Mouse (Mus musculus): ENCODE data around the gene Smco2. TPM values are rescaled to one million over a fixed set of nuclear protein-coding genes. Genes with fewer than 3 reads are reported as not detected.

Gene Smco2
- total RNA-seq, 2 experiments from 2014 or later: not detected

GRCm38 (mm10) chr6:146890633-146891032 is 40.7 kb downstream of the Smco2 start:
- ATAC-seq (replicated peaks; ENCODE audit: low FRiP score, poor library complexity, severe bottlenecking): no peak

DNA sequence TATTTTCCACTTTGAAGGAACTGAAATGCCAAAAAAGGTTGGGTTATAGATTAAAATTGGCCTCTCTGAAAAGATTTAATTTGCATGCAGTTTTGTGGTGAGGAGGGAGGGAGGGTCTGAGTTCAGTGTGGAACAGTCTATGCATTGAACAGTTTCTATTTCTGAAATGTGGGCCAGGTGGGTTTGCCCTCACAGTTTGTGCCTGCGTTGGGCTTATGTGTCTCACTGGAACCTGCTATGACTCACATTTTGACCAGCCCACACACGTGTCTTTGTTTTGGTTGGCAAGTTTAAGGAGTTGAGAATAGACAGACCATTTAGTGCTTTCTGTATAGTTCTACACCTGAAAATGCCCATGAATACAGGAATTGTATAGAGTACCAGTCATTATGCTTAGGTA is 44.0 kb downstream of the Smco2 start:
- no peak for ATAC-seq (replicated peaks; ENCODE audit: low FRiP score, poor library complexity, severe bottlenecking)

- no peak for ATAC-seq (replicated peaks; ENCODE audit: low FRiP score, poor library complexity, severe bottlenecking)
Measured at GRCm38 (mm10) chr6:146898709-146899108, 48.8 kb downstream of the Smco2 start.

- no peak for ATAC-seq (replicated peaks; ENCODE audit: low FRiP score, poor library complexity, severe bottlenecking)
Measured at GRCm38 (mm10) chr6:146899647-146900046, 49.7 kb downstream of the Smco2 start.

DNA sequence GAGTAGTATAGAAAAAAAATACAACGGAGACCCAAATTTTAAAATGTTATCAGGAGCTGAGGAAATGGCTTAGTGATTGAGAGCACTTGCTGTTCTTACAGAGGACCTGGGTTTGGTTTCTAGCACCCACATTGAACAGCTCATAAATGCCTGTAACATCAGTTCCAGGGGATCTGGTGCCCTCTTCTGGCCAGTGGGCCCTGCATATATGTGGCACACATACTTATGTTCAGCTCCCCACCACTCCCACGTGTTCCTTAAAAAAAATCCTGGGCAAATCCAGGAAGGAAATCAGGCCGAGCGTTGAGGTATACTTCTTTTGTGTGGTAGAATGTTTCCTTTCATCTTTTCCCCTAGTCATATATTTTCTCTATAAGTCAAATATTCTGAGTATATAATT is 52.0 kb downstream of the Smco2 start:
- no peak for ATAC-seq (replicated peaks; ENCODE audit: low FRiP score, poor library complexity, severe bottlenecking)

DNA sequence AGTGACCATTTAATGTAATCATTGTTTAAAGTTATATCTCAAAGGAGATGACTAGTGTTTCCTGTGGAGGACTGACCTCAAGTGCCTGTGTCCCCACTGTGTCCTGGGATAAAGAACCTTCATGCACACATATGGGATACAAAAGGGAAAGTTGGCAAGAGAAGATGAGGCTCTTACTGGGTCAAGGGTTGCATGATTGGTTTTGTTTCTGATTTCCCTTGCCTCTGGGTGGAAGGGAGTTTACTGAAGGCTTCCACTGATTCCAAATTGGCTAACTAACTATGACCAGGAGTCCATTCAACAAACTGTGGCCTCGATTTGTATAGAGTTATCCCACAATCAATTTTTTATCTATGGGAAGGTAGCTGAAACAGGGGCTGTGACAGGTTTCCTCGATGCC is 53.7 kb downstream of the Smco2 start:
- no peak for ATAC-seq (replicated peaks; ENCODE audit: low FRiP score, poor library complexity, severe bottlenecking)

DNA sequence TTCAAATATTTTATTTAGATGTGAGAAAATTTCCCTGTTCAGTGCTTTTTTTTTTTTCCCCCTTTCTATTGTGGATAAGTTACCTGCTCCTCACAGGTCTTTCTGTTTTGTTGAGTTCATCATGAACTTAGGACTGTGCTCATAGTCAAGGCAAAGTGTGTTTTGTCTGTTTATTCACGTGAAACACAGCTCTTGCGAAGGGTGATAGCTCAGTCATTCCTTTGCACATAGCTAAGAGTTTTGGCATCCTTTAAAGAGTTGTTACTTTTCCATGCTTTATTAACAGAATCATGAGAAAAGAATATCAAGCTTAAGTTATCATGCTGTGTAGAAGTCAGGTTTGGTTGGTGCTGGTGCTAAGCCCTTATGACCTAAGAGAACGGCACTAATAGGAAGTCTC is 54.8 kb downstream of the Smco2 start:
- no peak for ATAC-seq (replicated peaks; ENCODE audit: low FRiP score, poor library complexity, severe bottlenecking)

DNA sequence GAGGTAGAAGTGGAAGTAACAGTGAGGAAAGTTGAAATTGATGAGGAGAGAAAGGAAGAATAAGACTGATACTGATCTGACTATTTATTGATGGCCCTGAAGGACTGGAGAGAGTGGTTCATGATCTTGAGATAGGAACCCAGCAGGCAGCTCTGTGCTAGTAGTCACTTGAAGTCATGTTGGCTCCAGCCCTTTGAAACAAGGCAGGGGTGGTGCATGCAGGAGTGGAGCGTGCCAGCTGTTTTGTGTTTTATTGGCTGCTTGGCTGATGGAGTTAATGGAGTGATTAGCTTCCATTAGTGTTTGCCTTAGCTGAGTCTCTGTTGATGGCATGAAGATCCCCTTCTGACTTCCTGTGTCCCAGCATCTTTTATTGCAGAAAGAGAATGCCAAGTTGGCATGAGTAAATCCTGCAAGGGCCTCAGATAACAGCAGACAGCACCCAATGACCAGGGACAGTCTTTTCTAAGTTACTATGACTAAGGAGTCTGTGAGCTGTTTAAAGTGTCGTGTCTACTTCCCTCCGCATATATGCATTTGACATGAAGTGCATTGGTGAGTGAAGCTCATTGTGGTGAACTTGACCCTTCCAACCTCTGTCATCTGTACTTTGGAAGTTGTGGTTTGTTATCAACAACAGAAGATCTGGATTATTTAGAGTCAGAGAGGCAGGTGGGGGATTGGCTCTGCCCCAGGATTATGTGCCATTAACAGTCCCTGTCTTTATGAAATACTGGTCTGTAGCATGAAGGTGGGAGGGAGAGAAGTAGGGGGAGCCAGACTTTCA is 56.3 kb downstream of the Smco2 start:
- no peak for ATAC-seq (replicated peaks; ENCODE audit: low FRiP score, poor library complexity, severe bottlenecking)

DNA sequence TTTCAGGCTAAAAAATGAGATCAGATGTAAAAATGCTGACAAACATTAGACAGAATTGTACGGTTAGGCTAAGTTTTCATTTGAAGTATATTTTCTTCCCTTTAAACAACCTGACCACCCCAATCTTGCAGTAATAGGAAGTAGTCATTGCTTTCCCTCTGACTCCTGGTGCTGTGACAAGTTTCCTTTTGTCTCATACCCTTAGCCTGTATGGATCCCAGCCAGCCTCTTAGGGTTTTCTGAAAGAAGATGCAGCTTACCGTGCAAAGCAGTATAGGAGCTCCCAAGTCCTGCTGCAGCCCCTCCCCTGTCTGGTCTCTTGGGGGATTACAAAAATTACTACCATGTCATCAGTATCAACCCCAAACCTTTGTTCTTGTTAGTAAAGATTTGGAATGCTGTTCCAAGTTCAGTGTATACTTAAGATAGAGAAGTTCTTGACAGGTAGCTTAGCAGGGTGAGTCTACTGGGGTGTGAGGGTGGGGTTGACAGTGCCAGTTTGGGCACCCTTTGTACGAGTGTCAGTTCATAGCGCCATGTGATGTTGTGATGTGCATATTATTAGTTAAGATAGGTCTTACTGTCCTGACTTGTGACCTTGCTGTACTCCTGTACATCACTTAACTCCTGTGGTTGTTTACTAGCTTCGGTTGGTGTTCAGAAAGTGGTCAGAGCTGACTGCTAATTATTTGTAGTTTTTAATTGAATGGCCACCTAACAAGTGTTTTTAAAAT is 57.3 kb downstream of the Smco2 start:
- ATAC-seq (replicated peaks; ENCODE audit: low FRiP score, poor library complexity, severe bottlenecking): no peak

GRCm38 (mm10) chr6:146907795-146908190 is 57.9 kb downstream of the Smco2 start:
- no peak for ATAC-seq (replicated peaks; ENCODE audit: low FRiP score, poor library complexity, severe bottlenecking)

GRCm38 (mm10) chr6:146908801-146909200 is 58.9 kb downstream of the Smco2 start:
- no peak for ATAC-seq (replicated peaks; ENCODE audit: low FRiP score, poor library complexity, severe bottlenecking)

DNA sequence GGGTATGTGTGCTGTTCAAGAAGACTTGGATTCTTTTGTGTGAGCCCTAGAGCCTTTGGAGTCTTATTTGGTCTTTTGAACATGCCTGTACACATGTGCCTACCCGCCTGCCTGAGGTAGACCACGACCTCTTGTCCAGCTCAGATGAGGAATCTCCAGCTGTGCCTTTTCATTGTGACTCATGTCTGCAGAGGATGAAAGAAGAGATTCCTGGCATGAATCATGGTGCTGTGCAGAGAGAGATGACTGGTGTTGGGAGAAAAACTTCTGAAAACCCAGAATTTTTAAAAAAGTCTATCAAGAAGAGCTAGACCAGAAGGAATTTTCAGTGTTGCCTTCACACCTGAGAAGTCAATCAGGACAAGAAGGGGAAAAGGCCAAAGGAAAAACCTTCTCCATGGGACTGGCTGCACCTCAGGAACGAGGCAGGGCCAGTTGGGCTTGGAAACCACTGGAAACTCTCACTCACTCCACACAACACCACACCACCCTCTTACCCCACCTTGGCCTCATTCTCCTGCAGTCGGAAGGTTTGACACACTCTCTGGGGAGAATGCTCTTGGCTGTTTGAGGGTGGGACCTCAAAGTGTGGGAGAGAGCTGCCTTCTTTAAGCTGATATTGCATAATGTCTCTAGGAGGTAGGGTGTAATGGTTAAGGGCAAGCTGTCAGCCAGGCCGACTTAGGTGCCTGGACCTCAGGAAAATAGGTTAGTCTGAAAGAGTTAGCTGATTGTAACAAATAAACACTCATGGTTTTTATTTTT is 60.0 kb downstream of the Smco2 start:
- no peak for ATAC-seq (replicated peaks; ENCODE audit: low FRiP score, poor library complexity, severe bottlenecking)

DNA sequence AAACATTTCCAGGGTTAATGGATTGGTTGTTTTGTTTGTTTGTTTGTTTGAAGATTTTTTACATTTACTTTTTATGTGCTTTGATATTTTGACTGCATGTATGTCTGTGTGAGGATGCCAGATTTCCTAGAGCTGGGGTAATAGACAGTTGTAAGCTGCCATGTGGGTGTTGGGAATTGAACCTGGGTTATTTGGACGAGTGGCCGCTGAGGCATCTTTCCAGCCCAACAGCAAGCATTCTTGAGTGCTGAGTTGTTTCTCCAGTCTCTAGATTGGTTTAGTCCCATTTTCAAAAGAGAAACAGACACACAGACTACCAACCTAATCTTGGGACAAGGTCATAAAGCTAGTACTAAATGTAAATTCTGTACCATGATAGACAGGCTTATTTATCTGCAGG is 60.9 kb downstream of the Smco2 start:
- no peak for ATAC-seq (replicated peaks; ENCODE audit: low FRiP score, poor library complexity, severe bottlenecking)

DNA sequence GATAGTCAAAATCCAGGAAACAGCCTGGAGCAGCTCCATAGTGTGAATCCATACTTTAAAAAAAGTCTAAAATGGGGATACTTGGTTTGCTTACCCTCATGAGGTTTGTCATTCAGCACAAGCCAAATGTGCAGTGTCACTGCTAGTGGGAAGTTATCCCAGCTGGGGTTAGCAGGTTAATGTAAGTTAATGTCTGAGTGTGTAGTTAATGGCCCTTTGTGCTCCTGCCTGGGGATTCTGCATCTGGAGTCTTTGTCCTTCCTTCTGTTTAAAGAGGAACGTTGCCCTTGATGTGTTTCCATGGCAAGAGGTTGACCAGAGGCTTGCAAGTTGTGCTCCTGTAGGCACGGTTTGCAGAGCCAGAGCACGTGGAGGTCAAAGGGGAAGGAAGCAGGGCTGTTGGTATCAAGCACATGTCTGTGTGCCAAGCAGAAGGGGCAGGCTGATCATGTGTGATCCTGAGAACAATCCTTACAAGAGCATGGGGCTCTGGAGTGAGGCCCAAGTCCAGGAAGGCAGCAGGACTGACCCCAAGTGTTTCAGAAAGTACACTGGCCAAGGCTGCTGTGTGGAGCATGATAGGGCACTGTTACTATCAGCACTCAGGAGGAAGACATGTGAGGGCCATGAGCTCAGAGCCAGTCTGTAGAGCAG is 63.1 kb downstream of the Smco2 start:
- no peak for ATAC-seq (replicated peaks; ENCODE audit: low FRiP score, poor library complexity, severe bottlenecking)

DNA sequence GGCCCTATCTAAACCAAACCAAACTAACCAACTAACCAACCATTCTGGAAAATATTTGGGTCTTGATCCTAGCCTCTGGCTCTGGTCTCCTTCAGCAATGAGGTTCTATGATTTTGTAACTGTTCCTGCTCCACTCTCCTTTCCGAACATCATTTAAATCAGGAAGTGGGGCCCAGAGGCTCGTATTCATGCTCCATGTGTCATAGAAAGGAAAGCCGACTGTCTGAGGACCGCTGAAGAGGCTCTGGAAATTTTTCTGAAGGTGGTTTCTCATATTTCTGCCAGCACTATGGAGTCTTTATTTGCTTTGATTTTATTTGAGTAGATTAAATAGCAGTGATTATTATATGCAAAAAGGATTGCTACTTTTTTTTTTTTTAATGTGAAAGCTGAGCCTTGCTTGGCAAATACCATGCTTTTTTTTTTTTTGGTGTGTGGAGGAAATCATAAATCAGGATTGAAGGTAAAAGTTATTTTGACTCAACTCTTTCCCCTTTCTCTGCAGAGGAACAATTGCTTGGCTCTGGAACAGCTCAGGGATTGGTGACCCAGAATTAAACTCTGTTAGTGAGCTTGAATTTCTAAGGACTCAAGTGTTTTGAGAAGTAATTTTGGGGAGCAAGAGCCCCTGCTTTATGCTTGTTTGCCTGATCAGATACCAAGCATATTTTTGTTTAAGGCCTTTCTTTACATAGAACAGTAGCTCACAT is 63.7 kb downstream of the Smco2 start:
- ATAC-seq (replicated peaks; ENCODE audit: low FRiP score, poor library complexity, severe bottlenecking): no peak

DNA sequence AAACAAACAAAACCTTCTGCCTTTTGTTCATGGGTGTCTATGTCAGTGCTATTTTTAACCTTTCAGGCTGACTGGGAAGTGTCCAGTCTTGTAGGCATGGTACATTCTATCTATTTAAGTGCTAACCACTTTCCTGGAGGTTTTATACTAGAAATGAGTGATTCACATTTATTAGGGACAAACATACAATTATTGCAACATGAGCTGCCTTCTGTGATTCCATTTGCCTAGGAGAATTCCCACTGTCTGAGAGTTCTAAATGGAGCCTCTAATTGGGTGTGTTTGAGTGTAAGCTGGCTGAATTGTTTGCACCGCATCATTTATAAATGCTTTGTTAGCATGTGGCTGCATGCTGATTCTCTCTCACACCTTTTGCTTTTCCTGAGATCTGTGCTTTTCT is 65.9 kb downstream of the Smco2 start:
- ATAC-seq (replicated peaks; ENCODE audit: low FRiP score, poor library complexity, severe bottlenecking): no peak

DNA sequence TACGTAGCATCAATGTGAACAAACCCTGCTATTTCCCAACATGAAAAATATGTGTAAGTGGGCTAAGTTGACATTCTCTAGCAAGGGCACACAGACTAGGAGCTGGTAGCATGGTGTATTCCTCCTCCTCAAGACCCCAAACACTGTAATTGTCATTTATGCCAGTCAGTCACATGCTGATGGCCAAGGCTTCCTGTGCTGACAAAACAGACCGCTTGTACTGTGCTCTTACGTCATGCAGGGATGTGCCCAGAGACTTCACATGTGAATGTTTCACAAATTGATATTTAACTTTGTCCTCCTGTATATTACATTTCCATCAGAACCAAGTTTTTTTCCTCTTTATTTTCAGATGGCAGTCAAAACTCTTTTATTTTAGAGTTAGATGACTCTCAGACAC is 67.5 kb downstream of the Smco2 start:
- ATAC-seq (replicated peaks; ENCODE audit: low FRiP score, poor library complexity, severe bottlenecking): no peak

DNA sequence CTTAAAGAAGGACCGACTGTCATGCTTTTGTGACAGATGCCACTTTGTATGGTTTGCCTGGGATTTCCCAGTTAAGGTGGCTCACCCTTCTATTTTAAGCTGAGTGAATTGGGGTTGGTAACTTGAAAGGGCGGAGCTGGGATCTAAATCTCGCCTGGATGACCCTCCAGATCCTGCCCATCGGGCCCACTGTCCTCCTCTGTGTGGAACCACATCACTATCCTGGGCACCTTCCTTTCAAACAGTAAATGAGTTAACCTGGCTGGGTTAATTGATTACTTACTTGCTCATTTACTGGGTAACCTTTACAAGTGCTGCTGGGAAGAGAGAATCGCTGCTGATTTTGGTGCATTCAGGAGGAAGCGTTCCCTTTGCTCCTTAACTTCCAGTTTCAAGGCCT is 68.4 kb downstream of the Smco2 start:
- ATAC-seq (replicated peaks; ENCODE audit: low FRiP score, poor library complexity, severe bottlenecking): no peak

All from erythroid progenitor cell, adult 5-6 weeks (primary cell).